Mouse (Mus musculus): ENCODE measurements around the gene Ppil6. TPM values are rescaled to one million over a fixed set of nuclear protein-coding genes. Genes with fewer than 3 reads are reported as not detected.
"Not testable (repeated sequence)": the region's sequence is repeated elsewhere in the genome, so short reads cannot be mapped to it uniquely, and the experiment has no call there.

The Ppil6 gene
- polyA plus RNA-seq, 1 experiment from 2014 or later, result 0.20 TPM

DNA sequence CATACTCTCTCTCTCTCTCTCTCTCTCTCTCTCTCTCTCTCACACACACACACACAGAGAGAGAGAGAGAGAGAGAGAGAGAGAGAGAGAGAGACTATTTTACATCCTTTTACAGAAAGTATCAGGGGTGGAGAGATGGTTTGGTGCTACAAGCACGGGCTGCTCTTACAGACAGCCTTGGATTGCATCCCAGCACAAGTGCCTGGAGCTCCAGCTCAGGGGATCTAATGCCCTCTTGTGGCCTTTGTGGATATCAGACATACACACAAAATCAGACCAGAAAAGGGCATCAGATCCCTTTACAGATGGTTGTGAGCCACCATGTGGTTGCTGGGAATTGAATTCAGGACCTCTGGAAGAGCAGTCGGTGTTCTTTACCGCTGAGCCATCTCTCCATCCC lies 15.2 kb downstream of the Ppil6 start:
- H3K9me3 ChIP-seq (replicated peaks); ATAC-seq (ENCODE audit: insufficient read depth); H3K4me2 ChIP-seq; H3K4me3 ChIP-seq (replicated peaks); H3K36me3 ChIP-seq (replicated peaks); H3K27ac ChIP-seq (replicated peaks); H3K9ac ChIP-seq; H3K4me1 ChIP-seq (replicated peaks); H3K27me3 ChIP-seq: not testable (repeated sequence)
- WGBS (ENCODE audit: insufficient replicate concordance), result 2% methylated on average over 3 of the region's 3 CpGs

DNA sequence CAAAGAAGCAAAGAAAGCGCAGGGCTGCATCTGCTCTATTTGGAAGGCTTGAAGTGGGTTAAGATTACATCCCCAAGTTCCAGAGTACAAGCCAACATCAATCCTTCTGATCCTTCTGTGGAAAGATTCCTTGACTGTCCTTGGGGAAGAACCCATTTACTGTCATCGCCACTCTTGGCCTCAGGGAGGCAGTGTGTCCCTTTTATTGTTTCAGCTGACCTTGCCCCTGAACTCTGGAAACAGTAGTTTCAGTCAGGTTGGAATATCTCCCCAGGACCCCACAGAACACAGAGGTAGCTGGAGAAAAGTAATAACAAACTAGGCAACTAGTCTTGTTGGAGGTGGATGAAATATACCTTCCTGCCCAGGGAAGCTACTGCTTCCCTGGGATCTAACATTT lies 18.9 kb downstream of the Ppil6 start:
- Histone ChIP-seq H3K4me1 (replicated peaks) (no peaks in the 10 kb centered on the region), H3K4me2 (no peak overlapping the region), H3K27ac (replicated peaks) (no peak overlapping the region), H3K4me3 (replicated peaks) (no peak overlapping the region), H3K9me3 (replicated peaks) (no peaks in the 10 kb centered on the region), H3K9ac (no peak overlapping the region), H3K27me3 (peaks cover 7% of the 10 kb centered on the region; the same call in 1 of the 2 replicates), H3K36me3 (replicated peaks) (no peaks in the 10 kb centered on the region)
- WGBS (ENCODE audit: insufficient replicate concordance), result 39% methylated on average over 2 of the region's 2 CpGs
- no peak for ATAC-seq (ENCODE audit: insufficient read depth)

DNA sequence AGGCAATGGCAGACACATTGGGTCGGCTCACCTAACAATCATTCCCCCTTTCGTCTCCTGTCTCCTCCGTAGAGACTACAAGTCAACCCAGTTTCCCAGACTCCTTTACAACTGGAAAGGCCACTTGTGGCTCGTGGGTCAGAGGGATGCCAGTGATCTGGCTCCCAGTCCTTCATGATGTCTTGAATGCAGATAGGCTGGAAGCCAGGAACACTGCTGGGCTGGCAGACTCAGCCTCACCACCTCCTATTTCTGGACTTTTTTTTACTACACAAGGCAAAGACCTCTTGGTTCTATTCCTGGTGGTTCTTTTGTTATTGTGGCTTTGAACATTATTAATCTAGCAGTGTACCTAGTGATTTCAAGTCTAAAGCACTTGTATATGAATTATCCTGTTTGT lies 24.1 kb downstream of the Ppil6 start:
- 59% methylated on average over 4 of the region's 4 CpGs for WGBS (ENCODE audit: insufficient replicate concordance)
- H3K9me3 ChIP-seq (replicated peaks), result no peaks in the 10 kb centered on the region
- H3K4me3 ChIP-seq (replicated peaks), result no peak overlapping the region
- no peak overlapping the region for H3K4me2 ChIP-seq
- H3K4me1 ChIP-seq (replicated peaks), result peaks cover 7% of the 10 kb centered on the region
- no peak overlapping the region for H3K27ac ChIP-seq (replicated peaks)
- no peak for ATAC-seq (ENCODE audit: insufficient read depth)
- H3K36me3 ChIP-seq (replicated peaks), result no peaks in the 10 kb centered on the region
- no peak overlapping the region for H3K9ac ChIP-seq
- H3K27me3 ChIP-seq, result peaks cover 7% of the 10 kb centered on the region; the same call in 1 of the 2 replicates

DNA sequence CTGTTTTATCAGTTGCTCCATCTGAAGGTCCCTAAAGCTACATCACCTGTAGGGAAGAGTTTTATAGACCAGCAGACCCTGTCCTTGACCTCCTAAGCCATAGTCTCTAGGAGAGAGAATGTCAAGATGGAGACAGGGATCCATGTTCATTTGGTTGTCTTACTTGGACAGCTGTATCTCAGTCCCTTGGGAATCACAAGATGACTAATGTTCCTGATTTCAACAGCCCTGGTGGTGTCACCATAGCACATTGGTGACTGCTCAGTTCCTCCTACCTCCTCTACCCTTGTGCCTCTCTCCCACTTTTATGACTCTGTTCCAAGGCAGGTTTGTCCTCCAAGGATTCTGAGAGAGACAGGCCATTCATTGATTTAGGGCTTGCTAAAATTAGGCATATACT lies 24.7 kb downstream of the Ppil6 start:
- Histone ChIP-seq H3K9me3 (replicated peaks) (no peaks in the 10 kb centered on the region), H3K27ac (replicated peaks) (no peak overlapping the region), H3K4me2 (no peak overlapping the region), H3K4me3 (replicated peaks) (no peak overlapping the region), H3K27me3 (peaks cover 7% of the 10 kb centered on the region; the same call in 1 of the 2 replicates), H3K4me1 (replicated peaks) (peaks cover 7% of the 10 kb centered on the region), H3K9ac (no peak overlapping the region), H3K36me3 (replicated peaks) (no peaks in the 10 kb centered on the region)
- ATAC-seq (ENCODE audit: insufficient read depth), result no peak

DNA sequence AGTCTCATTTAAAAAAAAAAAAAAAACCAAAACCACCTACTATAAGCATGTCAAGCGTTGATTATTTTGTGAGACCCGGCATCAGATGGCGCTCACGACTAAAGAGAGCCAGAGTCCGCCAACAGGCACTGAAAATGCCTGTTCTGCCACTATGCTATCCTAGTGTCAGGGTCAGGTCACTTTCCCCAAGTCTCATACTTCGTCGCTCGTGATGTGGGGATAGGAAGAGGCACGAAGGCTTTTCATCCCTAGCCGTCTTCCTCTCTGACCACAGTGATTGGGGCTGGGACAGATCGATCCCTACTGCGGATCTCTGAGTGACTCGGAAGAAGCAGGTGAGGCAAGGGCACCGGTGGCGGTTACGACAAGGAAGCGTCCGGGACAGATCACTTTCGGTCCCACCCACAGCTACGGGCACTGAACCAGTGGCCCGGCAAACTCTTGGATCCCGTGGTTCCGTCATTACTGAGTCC lies 28.3 kb downstream of the Ppil6 start:
- Histone ChIP-seq H3K9me3 (replicated peaks) (no peaks in the 10 kb centered on the region), H3K4me1 (replicated peaks) (peaks cover 27% of the 10 kb centered on the region), H3K9ac (peak overlapping the region; percentile 98), H3K27ac (replicated peaks) (peak overlapping the region; percentile 93), H3K27me3 (peaks cover 4% of the 10 kb centered on the region; the same call in 1 of the 2 replicates), H3K4me3 (replicated peaks) (peak overlapping the region; percentile 99), H3K36me3 (replicated peaks) (peaks cover 5% of the 10 kb centered on the region; the same call in 1 of the 2 replicates), H3K4me2 (peak overlapping the region; percentile 83)
- under 1% methylated on average over 23 of the region's 23 CpGs for WGBS (ENCODE audit: insufficient replicate concordance)
- peak; percentile 72 for ATAC-seq (ENCODE audit: insufficient read depth)

DNA sequence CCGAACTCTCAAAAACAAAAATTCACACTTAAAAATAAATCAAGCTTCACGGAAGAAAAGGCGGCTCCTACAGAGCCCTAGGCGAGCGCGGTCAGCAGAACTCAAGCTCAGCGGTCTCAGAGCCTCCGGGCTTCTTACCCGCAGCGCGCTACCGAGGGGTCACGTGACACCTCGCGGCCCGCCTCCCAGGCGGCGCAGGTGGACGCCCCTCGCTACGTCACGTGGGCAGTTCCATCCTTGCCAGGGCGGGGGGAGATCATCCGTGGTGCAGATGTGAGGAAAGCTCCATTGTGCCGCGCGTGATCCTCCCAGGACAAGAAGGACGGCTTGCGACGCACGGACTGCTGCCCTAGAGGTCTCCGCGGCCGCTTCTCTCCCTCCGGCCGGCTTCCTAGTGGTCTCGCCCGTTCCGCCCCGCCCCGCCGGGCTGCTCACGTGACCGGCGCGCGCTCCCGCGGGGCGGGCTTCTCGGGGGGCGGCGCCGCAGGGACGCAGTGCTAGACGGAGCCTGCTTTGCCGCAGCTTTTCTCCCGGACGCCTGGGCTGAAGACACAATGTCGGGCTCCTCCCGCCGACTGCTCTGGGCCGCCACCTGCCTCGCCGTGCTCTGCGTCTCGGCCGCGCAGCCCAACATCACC lies 28.9 kb downstream of the Ppil6 start, which contains the start of gene Cd164:
Gene Cd164 (plus strand): TSS at position 434 of the 638 bp plus-strand sequence.
- Histone ChIP-seq H3K27me3 (no peaks in the 10 kb centered on the region), H3K4me1 (replicated peaks) (peaks cover 27% of the 10 kb centered on the region), H3K27ac (replicated peaks) (peak within 1 kb of the TSS; percentile 93), H3K4me3 (replicated peaks) (peak within 1 kb of the TSS; percentile 99), H3K36me3 (replicated peaks) (peaks cover 9% of the 10 kb centered on the region; the same call in 1 of the 2 replicates), H3K9me3 (replicated peaks) (no peaks in the 10 kb centered on the region), H3K9ac (peak within 1 kb of the TSS; percentile 98), H3K4me2 (peak within 1 kb of the TSS; percentile 83)
- under 1% methylated on average over 69 of the region's 69 CpGs for WGBS (ENCODE audit: insufficient replicate concordance)
- peak; percentile 89 for ATAC-seq (ENCODE audit: insufficient read depth)

DNA sequence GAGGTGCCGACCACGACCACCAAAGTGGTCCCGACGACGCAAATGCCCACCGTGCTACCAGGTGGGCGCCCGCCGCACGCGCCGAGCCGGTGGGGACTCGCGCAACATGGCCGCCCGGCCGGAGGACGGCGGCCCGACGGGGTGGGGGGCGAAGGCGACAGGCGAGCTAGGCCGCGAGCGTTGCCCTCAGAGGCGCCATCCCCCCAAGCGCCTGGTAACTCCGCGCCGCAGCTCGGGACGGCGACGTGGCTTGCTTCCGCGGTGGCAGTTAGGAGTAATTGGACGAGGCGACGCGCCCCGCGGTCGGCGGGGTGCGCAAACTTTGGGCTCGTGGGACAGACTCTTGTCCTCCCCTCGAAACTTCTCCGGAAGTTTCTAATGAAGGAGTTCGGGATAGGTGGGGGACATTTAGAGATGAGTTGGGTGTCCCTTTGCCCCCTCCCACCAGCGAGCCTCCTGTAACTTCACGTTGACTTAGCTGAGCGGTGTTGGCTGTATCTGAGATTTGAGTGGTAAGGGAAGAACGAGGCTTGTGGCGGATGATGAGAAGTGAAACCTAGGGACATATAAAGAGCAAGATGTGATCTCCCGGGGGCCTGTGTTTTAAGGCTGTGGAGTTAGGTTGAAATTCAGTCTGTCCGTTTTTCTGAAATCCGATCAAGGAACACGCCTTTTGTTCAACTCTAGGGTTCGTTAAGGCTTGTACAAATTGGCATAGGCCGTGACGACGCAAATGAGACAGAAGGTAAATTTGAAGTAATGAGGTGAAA lies 29.6 kb downstream of the Ppil6 start:
- peak; percentile 38 for ATAC-seq (ENCODE audit: insufficient read depth)
- no peaks in the 10 kb centered on the region for H3K9me3 ChIP-seq (replicated peaks)
- peak overlapping the region; percentile 83 for H3K4me2 ChIP-seq
- peak overlapping the region; percentile 93 for H3K27ac ChIP-seq (replicated peaks)
- H3K27me3 ChIP-seq, result no peaks in the 10 kb centered on the region
- under 1% methylated on average over 65 of the region's 65 CpGs for WGBS (ENCODE audit: insufficient replicate concordance)
- H3K9ac ChIP-seq, result peak overlapping the region; percentile 98
- H3K36me3 ChIP-seq (replicated peaks), result peaks cover 13% of the 10 kb centered on the region
- peaks cover 32% of the 10 kb centered on the region for H3K4me1 ChIP-seq (replicated peaks)
- H3K4me3 ChIP-seq (replicated peaks), result peak overlapping the region; percentile 99

DNA sequence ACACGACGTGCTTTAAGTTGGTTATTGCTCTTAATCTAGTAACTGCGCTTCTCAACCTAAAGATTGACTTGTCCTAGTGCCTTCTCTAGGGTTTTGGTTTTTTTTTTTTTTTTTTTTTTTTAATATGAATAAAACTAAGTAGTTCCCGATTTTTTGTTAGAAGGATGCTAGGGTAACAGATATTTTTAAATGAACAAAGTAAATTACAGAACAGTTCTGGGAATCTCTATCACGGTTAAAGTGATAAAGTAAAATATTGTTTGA lies 30.1 kb downstream of the Ppil6 start:
- Histone ChIP-seq H3K27ac (replicated peaks) (peak overlapping the region; percentile 93), H3K9ac (peak overlapping the region; percentile 98), H3K4me2 (peak overlapping the region; percentile 83), H3K27me3 (no peaks in the 10 kb centered on the region), H3K36me3 (replicated peaks) (peaks cover 14% of the 10 kb centered on the region), H3K9me3 (replicated peaks) (no peaks in the 10 kb centered on the region), H3K4me3 (replicated peaks) (peak overlapping the region; percentile 99), H3K4me1 (replicated peaks) (peaks cover 34% of the 10 kb centered on the region)
- no peak for ATAC-seq (ENCODE audit: insufficient read depth)
- 3% methylated on average over 5 of the region's 5 CpGs for WGBS (ENCODE audit: insufficient replicate concordance)

DNA sequence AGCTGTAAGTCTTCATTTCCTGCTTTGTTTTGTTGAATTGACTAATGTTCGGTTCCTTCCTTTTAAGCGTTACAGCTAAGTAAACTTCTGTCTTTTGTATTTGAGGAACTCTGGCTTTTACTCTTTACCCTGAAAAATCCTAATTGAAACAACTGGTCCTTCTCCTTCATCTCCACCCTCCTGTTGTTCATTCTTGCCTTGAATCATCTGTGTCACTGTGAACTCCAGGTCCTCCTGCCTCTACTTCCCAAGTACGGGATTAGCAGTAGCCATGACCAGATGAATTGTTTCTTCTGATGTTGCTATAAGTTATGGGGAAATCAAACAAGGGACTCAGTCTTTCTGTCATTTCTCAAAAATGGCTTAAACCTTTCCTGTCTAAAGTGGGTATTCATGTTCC lies 33.1 kb downstream of the Ppil6 start:
- Histone ChIP-seq H3K9ac (no peak overlapping the region), H3K9me3 (replicated peaks) (no peaks in the 10 kb centered on the region), H3K4me3 (replicated peaks) (no peak overlapping the region), H3K4me2 (0 out of 2 replicates have a peak overlapping the region, but pooled peaks have one; percentile 11), H3K27ac (replicated peaks) (no peak overlapping the region; the same call in 1 of the 2 replicates), H3K27me3 (no peaks in the 10 kb centered on the region), H3K4me1 (replicated peaks) (peaks cover 29% of the 10 kb centered on the region), H3K36me3 (replicated peaks) (peaks cover 32% of the 10 kb centered on the region)
- 65% methylated on average over 3 of the region's 3 CpGs for WGBS (ENCODE audit: insufficient replicate concordance)
- ATAC-seq (ENCODE audit: insufficient read depth), result no peak

DNA sequence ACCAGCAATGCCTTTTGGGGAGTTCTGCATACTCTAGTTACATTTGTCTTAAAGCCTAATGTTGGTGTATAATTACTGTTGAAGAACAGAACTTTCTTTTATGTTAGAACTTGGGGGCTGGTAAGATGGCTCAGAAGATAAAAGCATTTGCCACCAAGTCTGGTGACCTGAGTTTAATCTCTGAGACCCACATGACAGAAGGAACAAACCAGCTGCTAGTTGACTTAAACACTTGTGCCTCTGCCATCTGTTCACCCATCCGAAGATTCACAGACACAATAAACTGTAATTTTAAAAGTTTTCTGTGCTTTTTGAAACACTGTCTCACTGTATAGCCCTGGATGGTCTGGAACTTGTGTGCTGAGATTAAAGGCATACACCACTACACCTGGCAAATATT lies 35.5 kb downstream of the Ppil6 start:
- H3K27me3 ChIP-seq, result no peaks in the 10 kb centered on the region
- H3K9ac ChIP-seq, result no peak overlapping the region
- no peak for ATAC-seq (ENCODE audit: insufficient read depth)
- H3K4me2 ChIP-seq, result no peak overlapping the region
- no peak overlapping the region for H3K4me3 ChIP-seq (replicated peaks)
- no peak overlapping the region for H3K27ac ChIP-seq (replicated peaks)
- H3K4me1 ChIP-seq (replicated peaks), result peaks cover 23% of the 10 kb centered on the region
- peaks cover 48% of the 10 kb centered on the region for H3K36me3 ChIP-seq (replicated peaks)
- 30% methylated on average over 1 of the region's 1 CpGs for WGBS (ENCODE audit: insufficient replicate concordance)
- no peaks in the 10 kb centered on the region for H3K9me3 ChIP-seq (replicated peaks)

DNA sequence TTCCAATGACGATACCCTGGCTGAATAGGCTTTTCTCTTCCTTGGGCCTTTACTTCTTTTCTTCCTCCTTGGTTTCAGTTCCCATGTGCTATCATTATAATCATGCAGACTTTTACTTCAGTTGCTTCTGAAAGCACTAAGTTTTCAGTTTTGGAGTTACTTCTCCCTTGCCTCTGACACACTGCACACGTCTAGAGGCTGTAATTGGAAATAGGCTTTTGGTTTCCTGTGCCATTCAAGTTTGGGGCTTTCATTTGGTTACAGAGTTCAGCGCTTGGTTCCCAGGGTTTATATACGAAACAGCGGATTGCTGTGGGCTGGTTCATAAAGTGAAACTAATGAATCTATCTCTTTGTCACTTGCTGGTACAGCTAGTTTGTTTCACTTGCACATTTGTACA lies 39.7 kb downstream of the Ppil6 start:
- WGBS (ENCODE audit: insufficient replicate concordance), result 80% methylated on average over 5 of the region's 5 CpGs
- 0 out of 2 replicates have a peak, but pooled peaks cover 4% of the 10 kb centered on the region for H3K4me1 ChIP-seq (replicated peaks)
- no peak overlapping the region for H3K27ac ChIP-seq (replicated peaks)
- no peak for ATAC-seq (ENCODE audit: insufficient read depth)
- no peak overlapping the region for H3K4me3 ChIP-seq (replicated peaks)
- no peak overlapping the region for H3K4me2 ChIP-seq
- H3K27me3 ChIP-seq, result no peaks in the 10 kb centered on the region
- peaks cover 57% of the 10 kb centered on the region for H3K36me3 ChIP-seq (replicated peaks)
- H3K9ac ChIP-seq, result no peak overlapping the region
- no peaks in the 10 kb centered on the region for H3K9me3 ChIP-seq (replicated peaks)
